Mouse (Mus musculus) C3H10T1/2 (cell line): ENCODE results near the gene Tssk2. TPM values are rescaled to one million over a fixed set of nuclear protein-coding genes. Genes with fewer than 3 reads are reported as not detected.

Experiments used
- polyA plus RNA-seq, 2 experiments: library from polyadenylated mRNA; unstranded; fragments of >200 nt; fragmentation: generic; extraction: Trizol; gene quantifications; one replicate each; pipeline ENCODE4 v1.2.1; 2012; ENCODE audit warnings: missing spikeins in 2 of 2

Gene Tssk2
- under 1 TPM; 0.04 to 0.14 TPM for polyA plus RNA-seq

GRCm38 (mm10) chr16:17898462-17898861, at the start of gene Tssk2, which contains the start of gene Dgcr2:
Tssk2 (plus strand) TSS chr16:17898637.
Dgcr2 (minus strand) TSS chr16:17898562.

GRCm38 (mm10) chr16:17891567-17891959, 6.9 kb upstream of the Tssk2 start, which contains the start of gene Gm20518:
Gm20518 (minus strand) TSS chr16:17891671.

GRCm38 (mm10) chr16:17893923-17894322, 4.5 kb upstream of the Tssk2 start, which contains the start of gene Tssk1:
Tssk1 (plus strand) TSS chr16:17894223.

GRCm38 (mm10) chr16:17911052-17911595, 12.7 kb downstream of the Tssk2 start, which contains the start of gene Ess2:
Ess2 (minus strand) TSS chr16:17911348.

GRCm38 (mm10) chr16:17914307-17915249, 16.1 kb downstream of the Tssk2 start, which contains the start of gene Gsc2:
Gsc2 (minus strand) TSS chr16:17915059.

GRCm38 (mm10) chr16:17928087-17928580, 29.7 kb downstream of the Tssk2 start, which contains the start of gene Slc25a1:
Slc25a1 (minus strand) TSS chr16:17928219.

Other genes starting within 250 kb of the Tssk2 start
- gene Med15, start 165.7 kb upstream of the Tssk2 start, polyA plus RNA-seq, result 10 to 100 TPM; 15.8 to 54.1 TPM
- 10 to 100 TPM; 19.3 to 59.6 TPM for gene Klhl22, start 139.0 kb upstream of the Tssk2 start, polyA plus RNA-seq
- 100 to 1,000 TPM in 1 of 2 experiments, 10 to 100 TPM in 1; 35.1 to 151 TPM for gene Scarf2, start 101.4 kb upstream of the Tssk2 start, polyA plus RNA-seq
- gene B830017H08Rik, start 65.5 kb upstream of the Tssk2 start, polyA plus RNA-seq, result under 1 TPM in 1 of 2 experiments, not detected in 1; 0.46 TPM
- 1 to 10 TPM in 1 of 2 experiments, under 1 TPM in 1; 0.37 to 5.4 TPM for gene Car15, start 60.3 kb upstream of the Tssk2 start, polyA plus RNA-seq
- under 1 TPM; 0.01 to 0.39 TPM for gene Gm20518, start 7.0 kb upstream of the Tssk2 start, polyA plus RNA-seq
- under 1 TPM; 0.02 to 0.19 TPM for gene Tssk1, start 4.4 kb upstream of the Tssk2 start, polyA plus RNA-seq
- gene Dgcr2, start 75 bp upstream of the Tssk2 start, polyA plus RNA-seq, result 10 to 100 TPM; 25.5 to 64.3 TPM
- gene Ess2, start 12.7 kb downstream of the Tssk2 start, polyA plus RNA-seq, result 10 to 100 TPM; 17.5 to 30.4 TPM
- gene Gsc2, start 16.4 kb downstream of the Tssk2 start, polyA plus RNA-seq, result not detected
- gene Slc25a1, start 29.6 kb downstream of the Tssk2 start, polyA plus RNA-seq, result 100 to 1,000 TPM; 104 to 113 TPM
- gene Vpreb2, start 81.8 kb downstream of the Tssk2 start, polyA plus RNA-seq, result not detected
- 100 to 1,000 TPM; 113 to 200 TPM for gene Dgcr6, start 154.2 kb downstream of the Tssk2 start, polyA plus RNA-seq
- gene Prodh, start 191.6 kb downstream of the Tssk2 start, polyA plus RNA-seq, result under 1 TPM; 0.02 to 0.28 TPM
- 1 to 10 TPM in 1 of 2 experiments, under 1 TPM in 1; 0.29 to 1.5 TPM for gene Rtn4r, start 229.0 kb downstream of the Tssk2 start, polyA plus RNA-seq